Mouse (Mus musculus) cerebellum, adult 11-12 months (tissue): ENCODE results near the gene Sp6.

ENCODE experiments used
- DNase-seq: peaks from one replicate; pipeline ENCODE4 v3.0.0; 2022

Sp6 gene

GRCm38 (mm10) chr11:96982859-96983258, 30.3 kb upstream of the Sp6 start, which contains the start of gene Sp2:
TSS of gene Sp2 (minus strand) at chr11:96982959.
- DNase-seq: no peak

- DNase-seq: no peak
Measured at GRCm38 (mm10) chr11:96984903-96985302, 28.3 kb upstream of the Sp6 start.

- no peak for DNase-seq
Measured at GRCm38 (mm10) chr11:96986463-96986862, 26.7 kb upstream of the Sp6 start.

- no peak for DNase-seq
Measured at GRCm38 (mm10) chr11:96987873-96988655, 25.1 kb upstream of the Sp6 start.

- no peak for DNase-seq
Measured at GRCm38 (mm10) chr11:96991501-96991900, 21.7 kb upstream of the Sp6 start.

- DNase-seq: no peak
Measured at GRCm38 (mm10) chr11:96992722-96993311, 20.4 kb upstream of the Sp6 start.

GRCm38 (mm10) chr11:96995031-96995430, 18.2 kb upstream of the Sp6 start:
- no peak for DNase-seq

- DNase-seq: no peak
Measured at GRCm38 (mm10) chr11:96995836-96996772, 17.1 kb upstream of the Sp6 start.

GRCm38 (mm10) chr11:96996773-96997379, 16.3 kb upstream of the Sp6 start:
- DNase-seq: no peak

GRCm38 (mm10) chr11:96997380-96997956, 15.7 kb upstream of the Sp6 start:
- peak; percentile 61 for DNase-seq

- DNase-seq: no peak
Measured at GRCm38 (mm10) chr11:97003170-97003569, 10.0 kb upstream of the Sp6 start.

GRCm38 (mm10) chr11:97007093-97007794, 6.0 kb upstream of the Sp6 start:
- DNase-seq: no peak

- DNase-seq: no peak
Measured at GRCm38 (mm10) chr11:97009198-97009790, 3.9 kb upstream of the Sp6 start.

GRCm38 (mm10) chr11:97017696-97018582, 4.7 kb downstream of the Sp6 start:
- no peak for DNase-seq

GRCm38 (mm10) chr11:97018583-97019344, 5.6 kb downstream of the Sp6 start:
- no peak for DNase-seq

GRCm38 (mm10) chr11:97019345-97019708, 6.1 kb downstream of the Sp6 start:
- DNase-seq: no peak

- DNase-seq: no peak
Measured at GRCm38 (mm10) chr11:97021121-97021765, 8.0 kb downstream of the Sp6 start.

- peak; percentile 80 for DNase-seq
Measured at GRCm38 (mm10) chr11:97021873-97022484, 8.8 kb downstream of the Sp6 start.

GRCm38 (mm10) chr11:97024977-97025376, 11.8 kb downstream of the Sp6 start:
- DNase-seq: peak; percentile 32
